Mouse (Mus musculus): ENCODE measurements around the gene Samd7. TPM values are rescaled to one million over a fixed set of nuclear protein-coding genes. Genes with fewer than 3 reads are reported as not detected.

Samd7 gene
- total RNA-seq, 2 experiments from 2014 or later: 0.06 TPM; not detected in 1

Other genes with a start within 250 kb of the Samd7 start
- gene Mecom, start 198.3 kb upstream of the Samd7 start, total RNA-seq (2021): 10 to 100 TPM in 1 of 2 experiments, 1 to 10 TPM in 1; 9.8 to 12.2 TPM
- gene Actrt3, start 146.4 kb upstream of the Samd7 start, total RNA-seq (2021): not detected
- gene Mynn, start 144.2 kb upstream of the Samd7 start, total RNA-seq (2021): 10 to 100 TPM; 10.9 to 11.6 TPM
- gene Lrriq4, start 101.8 kb upstream of the Samd7 start, total RNA-seq (2021): not detected
- gene Lrrc34, start 98.4 kb upstream of the Samd7 start, total RNA-seq (2021): not detected
- not detected for gene Lrrc31, start 46.5 kb upstream of the Samd7 start, total RNA-seq (2021)
- gene Sec62, start 46.6 kb downstream of the Samd7 start, total RNA-seq (2021): 10 to 100 TPM; 37.8 to 38.5 TPM
- under 1 TPM; 0.51 to 0.53 TPM for gene Gpr160, start 109.7 kb downstream of the Samd7 start, total RNA-seq (2021)
- gene Phc3, start 223.1 kb downstream of the Samd7 start, total RNA-seq (2021): 10 to 100 TPM; 10.5 to 11.8 TPM
- gene Prkci, start 249.5 kb downstream of the Samd7 start, total RNA-seq (2021): 1 to 10 TPM; 5.9 to 6.7 TPM